Mouse (Mus musculus): ENCODE results near the gene Brap. TPM values are rescaled to one million over a fixed set of nuclear protein-coding genes. Genes with fewer than 3 reads are reported as not detected.
A peak's percentile ranks its signal among the peaks of the same experiment; 100 is the strongest.

Gene Brap
- polyA plus RNA-seq, 1 experiment from 2014 or later, result 47.1 TPM

DNA sequence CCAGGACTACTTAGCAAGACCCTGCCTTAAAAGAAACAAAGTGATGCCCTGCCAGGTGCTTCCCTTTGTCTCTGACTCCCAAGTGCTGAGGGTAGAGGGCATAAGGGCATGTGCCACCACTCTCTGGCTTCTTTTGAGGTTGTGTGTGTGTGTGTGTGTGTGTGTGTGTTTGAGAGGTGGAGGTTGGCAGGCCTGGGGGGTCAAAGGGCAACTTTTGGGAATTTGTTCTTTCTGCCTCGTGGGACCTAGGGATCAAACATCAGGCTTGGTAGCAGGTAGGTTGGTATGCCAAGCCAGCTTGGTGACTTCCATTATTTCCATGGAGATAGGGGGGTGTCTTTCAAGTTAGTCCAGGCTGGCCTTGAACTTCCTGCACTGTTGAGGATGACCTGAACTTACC, 43.0 kb downstream of the Brap start:
- H3K9ac ChIP-seq (replicated peaks), result no peak overlapping the region
- no peak overlapping the region for H3K4me2 ChIP-seq
- H3K4me1 ChIP-seq (replicated peaks), result peaks cover 9% of the 10 kb centered on the region
- H3K27ac ChIP-seq, result no peak overlapping the region
- no peak for ATAC-seq (ENCODE audit: insufficient number of reproducible peaks, insufficient read depth, low FRiP score, low TSS enrichment, low read depth)
- H3K27me3 ChIP-seq, result no peaks in the 10 kb centered on the region
- no peaks in the 10 kb centered on the region for H3K36me3 ChIP-seq
- no peak overlapping the region for H3K4me3 ChIP-seq (replicated peaks)
- 57% methylated on average over 1 of the region's 1 CpGs for WGBS
- no peaks in the 10 kb centered on the region for H3K9me3 ChIP-seq

DNA sequence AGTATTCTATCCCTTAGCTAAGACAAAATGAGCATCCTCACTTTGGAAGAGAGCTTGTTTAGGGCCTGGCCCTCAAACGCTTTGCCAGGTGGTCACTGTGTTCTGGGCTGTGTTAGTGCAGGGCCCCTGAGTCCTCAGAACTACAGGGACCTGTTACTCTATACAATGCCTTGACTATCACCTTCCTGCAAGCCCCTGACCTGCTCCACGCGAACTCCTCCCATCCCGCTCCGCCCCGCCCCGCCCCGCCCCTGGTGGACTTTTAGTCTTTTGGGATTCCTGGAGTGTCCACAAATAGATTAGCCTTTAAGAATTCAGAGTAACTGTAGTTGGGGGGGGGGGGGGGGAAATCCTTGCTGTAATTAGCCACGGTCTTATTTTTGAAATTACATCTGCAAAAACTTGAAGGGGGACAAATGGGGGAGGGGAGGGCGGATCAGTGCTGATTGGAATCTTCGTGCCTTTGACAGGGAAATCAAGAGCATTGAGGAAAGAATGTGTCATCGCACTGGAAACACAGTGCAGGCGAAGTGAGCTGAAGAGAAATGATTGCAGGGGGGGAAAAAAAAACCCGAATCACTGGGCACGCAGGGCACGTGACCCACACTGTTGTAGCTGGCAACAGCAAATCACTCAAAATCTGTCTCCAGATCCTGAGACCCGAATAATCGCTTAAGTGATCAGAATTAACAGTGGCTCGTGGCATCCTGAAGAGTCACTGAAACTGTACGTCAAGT, 44.3 kb downstream of the Brap start:
- 11% methylated on average over 20 of the region's 20 CpGs for WGBS
- Histone ChIP-seq H3K9ac (replicated peaks) (no peak overlapping the region), H3K36me3 (no peaks in the 10 kb centered on the region), H3K4me1 (replicated peaks) (peaks cover 9% of the 10 kb centered on the region), H3K27me3 (no peaks in the 10 kb centered on the region), H3K4me2 (peak overlapping the region; percentile 47), H3K9me3 (no peaks in the 10 kb centered on the region), H3K27ac (no peak overlapping the region), H3K4me3 (replicated peaks) (peak overlapping the region; percentile 12; the same call in 1 of the 2 replicates)
- ATAC-seq (ENCODE audit: insufficient number of reproducible peaks, insufficient read depth, low FRiP score, low TSS enrichment, low read depth), result no peak

DNA sequence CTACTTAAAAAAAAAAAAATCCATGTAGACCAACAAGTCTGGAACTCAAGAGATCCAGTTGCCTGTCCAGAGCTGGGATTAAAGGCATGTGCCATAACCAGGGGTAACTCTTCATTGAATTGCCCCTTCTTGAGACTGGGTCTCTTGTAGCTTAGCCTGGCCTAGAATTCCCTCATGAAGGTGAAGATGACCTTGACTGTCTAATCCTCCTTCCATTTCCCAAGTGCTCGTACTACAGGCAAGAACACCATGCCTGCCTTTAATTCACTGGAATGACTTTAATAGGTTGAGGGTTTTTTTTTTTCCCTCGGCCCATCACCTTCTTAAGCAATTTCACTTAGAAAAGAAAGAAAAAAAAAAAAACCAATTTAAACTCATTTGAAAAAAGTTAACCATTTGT, 50.0 kb downstream of the Brap start:
- WGBS, result 24% methylated on average over 2 of the region's 2 CpGs
- Histone ChIP-seq H3K4me3 (replicated peaks) (peak overlapping the region; percentile 98; the same call in 1 of the 2 replicates), H3K4me2 (peak overlapping the region; percentile 78), H3K4me1 (replicated peaks) (peaks cover 21% of the 10 kb centered on the region), H3K9me3 (no peaks in the 10 kb centered on the region), H3K9ac (replicated peaks) (no peak overlapping the region), H3K36me3 (peaks cover 8% of the 10 kb centered on the region; the same call in 1 of the 2 replicates), H3K27ac (no peak overlapping the region), H3K27me3 (no peaks in the 10 kb centered on the region)
- ATAC-seq (ENCODE audit: insufficient number of reproducible peaks, insufficient read depth, low FRiP score, low TSS enrichment, low read depth), result no peak

DNA sequence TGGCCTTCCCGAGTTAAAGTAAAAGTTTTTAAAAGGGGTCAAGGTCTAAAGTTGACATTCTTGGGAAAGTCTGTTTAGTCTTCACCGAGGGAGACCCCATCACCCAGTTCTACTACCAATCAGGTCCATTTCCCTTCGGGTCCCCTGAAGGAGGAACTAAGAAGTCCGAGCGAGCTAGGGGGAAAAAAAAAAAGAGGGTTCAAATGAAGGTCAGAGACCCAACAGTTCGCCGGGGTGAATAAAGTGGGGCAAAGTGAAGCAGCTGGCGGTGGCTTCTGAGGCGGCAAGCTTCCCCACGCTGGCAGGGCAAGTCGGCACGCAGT, 50.4 kb downstream of the Brap start:
- Histone ChIP-seq H3K4me2 (peak overlapping the region; percentile 78), H3K9me3 (no peaks in the 10 kb centered on the region), H3K27ac (peak overlapping the region; percentile 94), H3K4me3 (replicated peaks) (peak overlapping the region; percentile 98), H3K4me1 (replicated peaks) (peaks cover 25% of the 10 kb centered on the region), H3K36me3 (peaks cover 11% of the 10 kb centered on the region; the same call in 1 of the 2 replicates), H3K9ac (replicated peaks) (peak overlapping the region; percentile 96), H3K27me3 (no peaks in the 10 kb centered on the region)
- under 1% methylated on average over 12 of the region's 12 CpGs for WGBS
- ATAC-seq (ENCODE audit: insufficient number of reproducible peaks, insufficient read depth, low FRiP score, low TSS enrichment, low read depth), result 0 out of 2 replicates have a peak, but pooled peaks have one; percentile 23

DNA sequence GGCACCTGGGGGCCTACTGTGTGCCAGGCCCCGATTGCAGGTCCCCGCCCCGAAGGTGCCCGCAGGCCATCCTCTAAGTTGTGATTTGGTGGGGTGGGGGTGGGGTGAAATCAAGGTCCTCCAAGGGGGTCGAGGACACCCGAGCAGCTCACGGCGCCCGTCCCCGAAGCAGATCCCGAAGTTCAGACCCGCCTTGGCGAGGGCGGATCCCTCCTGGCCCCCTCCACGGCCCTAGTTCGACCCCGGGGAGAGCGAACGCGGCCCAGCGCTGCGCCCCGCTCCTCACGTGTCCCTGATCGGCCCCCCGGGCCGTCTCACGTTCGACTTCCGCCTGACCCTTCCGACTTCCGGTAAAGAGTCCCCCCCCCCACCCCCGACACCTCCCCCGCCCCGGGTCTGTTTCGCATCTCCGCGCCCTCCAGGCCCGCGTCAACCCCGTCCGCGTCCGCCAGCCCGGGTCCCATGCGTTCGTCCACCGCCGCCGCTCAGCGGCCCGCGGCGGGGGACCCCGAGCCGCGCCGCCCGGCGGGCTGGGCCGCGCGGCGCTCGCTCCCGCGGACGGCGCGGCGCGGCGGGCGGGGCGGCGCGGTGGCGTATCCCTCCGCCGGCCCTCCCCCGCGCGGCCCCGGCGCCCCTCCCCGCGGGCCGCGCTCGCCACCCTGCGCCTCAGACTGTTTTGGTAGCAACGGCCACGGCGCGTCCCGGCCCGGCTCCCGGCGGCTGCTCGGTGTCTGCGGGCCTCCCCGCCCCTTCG, 51.0 kb downstream of the Brap start, which contains the start of gene Atxn2:
Gene Atxn2 (plus strand): TSS at position 164 of the 754 bp plus-strand sequence.
- 1% methylated on average over 90 of the region's 103 CpGs for WGBS
- H3K4me2 ChIP-seq, result peak within 1 kb of the TSS; percentile 86
- H3K4me3 ChIP-seq (replicated peaks), result peak within 1 kb of the TSS; percentile 98
- H3K27ac ChIP-seq, result peak within 1 kb of the TSS; percentile 94
- ATAC-seq (ENCODE audit: insufficient number of reproducible peaks, insufficient read depth, low FRiP score, low TSS enrichment, low read depth), result peak; percentile 85
- no peaks in the 10 kb centered on the region for H3K27me3 ChIP-seq
- peaks cover 11% of the 10 kb centered on the region; the same call in 1 of the 2 replicates for H3K36me3 ChIP-seq
- peaks cover 29% of the 10 kb centered on the region for H3K4me1 ChIP-seq (replicated peaks)
- no peaks in the 10 kb centered on the region for H3K9me3 ChIP-seq
- H3K9ac ChIP-seq (replicated peaks), result peak within 1 kb of the TSS; percentile 96

DNA sequence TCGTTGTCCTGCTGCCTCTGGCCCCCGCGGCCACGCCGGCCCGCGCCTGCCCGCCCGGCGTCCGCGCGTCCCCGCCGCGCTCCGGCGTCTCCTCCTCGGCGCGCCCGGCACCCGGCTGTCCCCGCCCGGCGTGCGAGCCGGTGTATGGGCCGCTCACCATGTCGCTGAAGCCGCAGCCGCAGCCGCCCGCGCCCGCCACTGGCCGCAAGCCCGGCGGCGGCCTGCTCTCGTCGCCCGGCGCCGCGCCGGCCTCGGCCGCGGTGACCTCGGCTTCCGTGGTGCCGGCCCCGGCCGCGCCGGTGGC, 51.5 kb downstream of the Brap start:
- no peak for ATAC-seq (ENCODE audit: insufficient number of reproducible peaks, insufficient read depth, low FRiP score, low TSS enrichment, low read depth)
- Histone ChIP-seq H3K4me1 (replicated peaks) (peaks cover 32% of the 10 kb centered on the region), H3K4me3 (replicated peaks) (peak overlapping the region; percentile 98), H3K4me2 (peak overlapping the region; percentile 86), H3K27ac (peak overlapping the region; percentile 94), H3K9me3 (no peaks in the 10 kb centered on the region), H3K36me3 (peaks cover 11% of the 10 kb centered on the region; the same call in 1 of the 2 replicates), H3K9ac (replicated peaks) (peak overlapping the region; percentile 96), H3K27me3 (no peaks in the 10 kb centered on the region)
- 2% methylated on average over 57 of the region's 57 CpGs for WGBS

DNA sequence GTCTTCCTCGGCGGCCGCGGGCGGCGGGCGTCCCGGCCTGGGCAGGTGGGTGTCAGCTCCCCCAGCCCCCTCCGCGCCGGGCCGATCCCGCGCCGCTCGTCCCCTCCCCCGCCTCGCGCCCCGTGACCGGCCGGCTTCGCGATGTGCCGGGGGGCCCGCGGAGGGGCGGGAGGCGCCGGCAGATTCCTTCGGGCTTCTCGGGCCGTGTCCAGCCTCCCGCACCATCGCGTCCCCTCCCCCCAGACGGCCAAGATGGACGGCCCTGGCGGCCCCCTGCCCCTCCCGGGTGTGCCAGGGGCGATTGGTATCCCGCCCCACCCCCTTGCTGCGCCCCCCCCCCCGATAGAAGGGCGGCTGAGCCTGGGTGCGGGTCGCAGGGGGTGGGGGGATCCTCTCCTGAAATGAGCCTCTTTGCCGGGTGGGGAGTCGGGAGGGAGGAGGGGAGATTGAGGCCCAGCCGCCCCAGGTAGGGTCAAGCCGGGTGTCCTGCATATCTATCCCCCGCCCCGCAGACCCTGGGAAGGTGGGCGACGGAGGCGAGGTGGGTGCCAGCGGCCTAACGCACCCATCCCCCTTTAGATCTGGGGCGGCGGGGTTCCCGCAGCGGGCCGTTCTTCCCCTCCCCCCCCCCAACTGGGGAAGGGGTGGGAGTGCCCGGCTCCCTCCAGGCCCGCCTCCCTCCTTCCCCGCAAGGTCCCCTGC, 52.0 kb downstream of the Brap start:
- Histone ChIP-seq H3K27me3 (no peaks in the 10 kb centered on the region), H3K4me3 (replicated peaks) (peak overlapping the region; percentile 98), H3K36me3 (peaks cover 13% of the 10 kb centered on the region), H3K9me3 (no peaks in the 10 kb centered on the region), H3K4me1 (replicated peaks) (peaks cover 32% of the 10 kb centered on the region), H3K4me2 (peak overlapping the region; percentile 86), H3K9ac (replicated peaks) (peak overlapping the region; percentile 96), H3K27ac (peak overlapping the region; percentile 94)
- peak; percentile 44; the same call in 1 of the 2 replicates for ATAC-seq (ENCODE audit: insufficient number of reproducible peaks, insufficient read depth, low FRiP score, low TSS enrichment, low read depth)
- WGBS, result under 1% methylated on average over 45 of the region's 66 CpGs

DNA sequence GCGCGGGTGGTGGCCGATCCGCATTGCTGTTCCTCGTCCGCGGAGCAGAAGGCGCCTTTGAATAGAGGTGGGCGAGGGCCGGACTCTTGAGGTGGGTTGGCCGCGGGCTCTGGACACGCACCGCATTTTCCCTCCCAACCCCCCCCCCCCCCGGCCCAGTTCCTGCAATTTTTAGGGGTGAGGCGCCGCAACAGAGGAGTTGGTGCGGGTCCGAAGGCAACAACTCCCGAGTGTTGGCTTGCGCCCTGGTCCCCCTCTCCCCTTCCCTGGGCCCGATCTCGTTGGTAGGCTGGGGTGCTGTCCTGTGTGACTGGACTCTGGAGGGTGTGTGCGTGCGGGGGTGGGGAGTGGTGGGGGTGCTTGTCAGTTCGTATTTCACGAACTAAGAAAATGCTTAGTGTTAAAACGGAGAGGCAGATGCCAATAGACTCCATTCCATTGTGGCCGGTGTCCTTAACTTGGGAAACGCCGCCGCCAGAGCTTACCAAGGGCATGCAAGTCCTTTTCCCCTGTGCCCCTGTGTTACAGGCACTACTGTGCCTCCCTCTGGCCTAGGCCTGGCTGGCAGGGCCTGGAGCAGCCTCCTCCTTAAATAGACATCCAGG, 52.7 kb downstream of the Brap start:
- Histone ChIP-seq H3K27me3 (no peaks in the 10 kb centered on the region), H3K4me1 (replicated peaks) (peaks cover 36% of the 10 kb centered on the region), H3K27ac (peak overlapping the region; percentile 94), H3K9ac (replicated peaks) (peak overlapping the region; percentile 96), H3K4me2 (peak overlapping the region; percentile 86), H3K9me3 (no peaks in the 10 kb centered on the region), H3K4me3 (replicated peaks) (peak overlapping the region; percentile 98), H3K36me3 (peaks cover 19% of the 10 kb centered on the region)
- 1% methylated on average over 32 of the region's 32 CpGs for WGBS
- ATAC-seq (ENCODE audit: insufficient number of reproducible peaks, insufficient read depth, low FRiP score, low TSS enrichment, low read depth), result no peak

DNA sequence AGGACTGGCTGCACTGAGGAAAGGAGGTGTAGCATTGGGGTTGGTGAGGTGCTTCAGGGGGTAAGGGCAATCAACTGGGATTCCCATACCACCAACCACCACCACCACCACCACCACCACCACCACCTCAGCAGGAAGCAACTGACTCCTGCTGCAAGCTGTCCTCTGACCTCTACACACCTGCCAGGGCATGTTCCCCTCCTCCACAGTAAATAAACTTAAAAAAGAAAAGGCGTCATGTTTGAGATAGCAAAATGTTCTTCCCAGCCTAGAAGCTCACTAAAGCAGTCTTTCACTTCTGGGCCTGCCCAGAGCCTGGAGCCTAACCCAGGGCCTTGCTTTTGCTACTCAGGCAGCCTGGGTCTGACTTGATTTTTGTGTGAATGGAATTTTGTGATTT, 54.0 kb downstream of the Brap start:
- Histone ChIP-seq H3K4me1 (replicated peaks) (peaks cover 42% of the 10 kb centered on the region), H3K4me2 (peak overlapping the region; percentile 86), H3K4me3 (replicated peaks) (no peak overlapping the region), H3K27me3 (no peaks in the 10 kb centered on the region), H3K27ac (no peak overlapping the region), H3K9ac (replicated peaks) (no peak overlapping the region), H3K9me3 (no peaks in the 10 kb centered on the region), H3K36me3 (peaks cover 19% of the 10 kb centered on the region)
- ATAC-seq (ENCODE audit: insufficient number of reproducible peaks, insufficient read depth, low FRiP score, low TSS enrichment, low read depth), result no peak
- 95% methylated on average over 1 of the region's 1 CpGs for WGBS

DNA sequence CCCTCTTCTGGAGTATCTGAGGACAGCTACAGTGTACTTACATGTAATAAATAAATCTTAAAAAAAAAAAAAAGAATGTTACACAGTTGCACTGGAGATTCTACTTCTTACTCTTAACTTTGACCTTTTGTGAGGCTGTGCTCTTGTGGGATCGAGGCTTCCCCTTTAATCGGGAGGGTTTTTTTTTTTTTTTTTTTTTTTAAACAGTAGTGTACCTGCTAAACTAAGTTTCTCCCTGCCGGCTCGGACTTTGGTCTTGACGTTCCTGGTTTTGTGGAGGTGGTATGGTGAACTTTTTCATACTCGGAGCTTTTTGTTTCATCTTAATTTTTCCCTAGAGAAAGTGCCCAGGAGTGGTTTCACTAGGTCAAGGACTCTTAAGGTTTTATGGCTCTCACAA, 54.6 kb downstream of the Brap start:
- Histone ChIP-seq H3K36me3 (peaks cover 19% of the 10 kb centered on the region), H3K4me3 (replicated peaks) (no peak overlapping the region), H3K4me1 (replicated peaks) (peaks cover 44% of the 10 kb centered on the region), H3K27ac (no peak overlapping the region), H3K9me3 (no peaks in the 10 kb centered on the region), H3K9ac (replicated peaks) (no peak overlapping the region), H3K27me3 (no peaks in the 10 kb centered on the region), H3K4me2 (no peak overlapping the region)
- ATAC-seq (ENCODE audit: insufficient number of reproducible peaks, insufficient read depth, low FRiP score, low TSS enrichment, low read depth), result no peak
- 84% methylated on average over 6 of the region's 6 CpGs for WGBS

DNA sequence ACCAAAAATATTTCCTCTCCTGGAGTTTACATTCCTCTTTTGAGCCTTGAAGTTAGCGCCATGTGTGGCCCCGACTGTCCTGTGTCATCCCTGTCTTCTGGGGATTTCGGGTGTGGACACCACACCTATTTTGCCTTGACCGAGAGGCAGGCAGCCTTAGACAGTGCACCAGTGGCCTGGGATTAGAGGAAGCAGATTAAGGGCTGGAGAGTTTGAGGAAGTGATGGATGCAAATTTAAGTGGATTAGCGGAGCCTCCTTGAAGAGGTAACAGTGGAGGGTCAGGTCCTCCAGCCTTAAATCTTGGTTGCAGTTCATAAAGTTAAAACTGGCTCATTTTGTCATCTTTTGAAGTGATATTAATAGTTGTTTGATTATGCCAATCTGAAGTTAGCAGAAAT, 58.1 kb downstream of the Brap start:
- H3K9me3 ChIP-seq, result no peaks in the 10 kb centered on the region
- no peak overlapping the region for H3K4me3 ChIP-seq (replicated peaks)
- peaks cover 46% of the 10 kb centered on the region for H3K4me1 ChIP-seq (replicated peaks)
- 86% methylated on average over 5 of the region's 5 CpGs for WGBS
- peaks cover 19% of the 10 kb centered on the region for H3K36me3 ChIP-seq
- H3K27me3 ChIP-seq, result no peaks in the 10 kb centered on the region
- H3K4me2 ChIP-seq, result no peak overlapping the region
- ATAC-seq (ENCODE audit: insufficient number of reproducible peaks, insufficient read depth, low FRiP score, low TSS enrichment, low read depth), result no peak
- H3K9ac ChIP-seq (replicated peaks), result no peak overlapping the region
- H3K27ac ChIP-seq, result no peak overlapping the region

Measured in limb, embryonic 12.5 days (tissue).